Mouse (Mus musculus): Measurements from ENCODE around the gene Slfn4. TPM values are rescaled to one million over a fixed set of nuclear protein-coding genes. Genes with fewer than 3 reads are reported as not detected.
"Not testable (repeated sequence)": the region's sequence is repeated elsewhere in the genome, so short reads cannot be mapped to it uniquely, and the experiment has no call there.

The Slfn4 gene
- polyA plus RNA-seq, 1 experiment: 0.02 TPM

GRCm38 (mm10) chr11:83224750-83225149 is 49.8 kb downstream of the Slfn4 start:
- Histone ChIP-seq H3K27me3 (ENCODE audit: control insufficient read depth, insufficient read depth, insufficient read length) (no peaks in the 10 kb centered on the region), H3K36me3 (ENCODE audit: control insufficient read depth, insufficient read depth) (no peaks in the 10 kb centered on the region), H3ac (ENCODE audit: control insufficient read depth, insufficient read length) (no peak overlapping the region), H3K4me2 (ENCODE audit: low read depth) (peak overlapping the region; percentile 47), H3K79me2 (ENCODE audit: control insufficient read depth, insufficient read depth) (peaks cover 25% of the 10 kb centered on the region), H3K4me3 (peak overlapping the region; percentile 48)
- TF ChIP-seq POLR2AphosphoS2 (IDR thresholded peaks at IDR 0.05; ENCODE audit: insufficient read length, low read depth) (no peak), MYOD1 (IDR thresholded peaks at IDR 0.05; ENCODE audit: control insufficient read depth in 1 of 3, insufficient read length in 2 of 3, low read depth in 2 of 3) (no peak), CEBPB (IDR thresholded peaks at IDR 0.05; ENCODE audit: insufficient read depth, poor library complexity, severe bottlenecking) (no peak), MAX (IDR thresholded peaks at IDR 0.05; ENCODE audit: low read depth) (no peak)

GRCm38 (mm10) chr11:83225371-83225960 is 50.5 kb downstream of the Slfn4 start:
- Histone ChIP-seq H3K36me3 (ENCODE audit: control insufficient read depth, insufficient read depth) (no peaks in the 10 kb centered on the region), H3ac (ENCODE audit: control insufficient read depth, insufficient read length) (no peak overlapping the region), H3K4me2 (ENCODE audit: low read depth) (peak overlapping the region; percentile 47), H3K79me2 (ENCODE audit: control insufficient read depth, insufficient read depth) (peaks cover 25% of the 10 kb centered on the region), H3K27me3 (ENCODE audit: control insufficient read depth, insufficient read depth, insufficient read length) (no peaks in the 10 kb centered on the region), H3K4me3 (peak overlapping the region; percentile 48)
- TF ChIP-seq MAX (IDR thresholded peaks at IDR 0.05; ENCODE audit: low read depth): no peak
- TF ChIP-seq CEBPB (IDR thresholded peaks at IDR 0.05; ENCODE audit: insufficient read depth, poor library complexity, severe bottlenecking): no peak
- TF ChIP-seq USF1 (IDR thresholded peaks at IDR 0.05; ENCODE audit: low read depth): no peak
- TF ChIP-seq MYOD1 (IDR thresholded peaks at IDR 0.05; ENCODE audit: control insufficient read depth in 1 of 3, insufficient read length in 2 of 3, low read depth in 2 of 3): no peak
- TF ChIP-seq POLR2AphosphoS2 (IDR thresholded peaks at IDR 0.05; ENCODE audit: insufficient read length, low read depth): no peak
- no peak for TF ChIP-seq MYOG (IDR thresholded peaks at IDR 0.05; ENCODE audit: control insufficient read depth in 1 of 3, insufficient read depth in 1 of 3, insufficient read length in 2 of 3, low read depth in 2 of 3)
- no peak for TF ChIP-seq E2F4 (IDR thresholded peaks at IDR 0.05; ENCODE audit: insufficient read depth)
- TF ChIP-seq TCF3 (IDR thresholded peaks at IDR 0.05; ENCODE audit: insufficient read length, low read depth): no peak
- no peak for TF ChIP-seq SRF (IDR thresholded peaks at IDR 0.05; ENCODE audit: control insufficient read depth, insufficient read length, low read depth)
- TF ChIP-seq POLR2A (IDR thresholded peaks at IDR 0.05; ENCODE audit: insufficient read length, low read depth): no peak
- no peak for TF ChIP-seq TCF12 (IDR thresholded peaks at IDR 0.05; ENCODE audit: insufficient read depth, poor library complexity, severe bottlenecking)
- no peak for TF ChIP-seq REST (IDR thresholded peaks at IDR 0.05; ENCODE audit: insufficient read depth, insufficient read length)

DNA sequence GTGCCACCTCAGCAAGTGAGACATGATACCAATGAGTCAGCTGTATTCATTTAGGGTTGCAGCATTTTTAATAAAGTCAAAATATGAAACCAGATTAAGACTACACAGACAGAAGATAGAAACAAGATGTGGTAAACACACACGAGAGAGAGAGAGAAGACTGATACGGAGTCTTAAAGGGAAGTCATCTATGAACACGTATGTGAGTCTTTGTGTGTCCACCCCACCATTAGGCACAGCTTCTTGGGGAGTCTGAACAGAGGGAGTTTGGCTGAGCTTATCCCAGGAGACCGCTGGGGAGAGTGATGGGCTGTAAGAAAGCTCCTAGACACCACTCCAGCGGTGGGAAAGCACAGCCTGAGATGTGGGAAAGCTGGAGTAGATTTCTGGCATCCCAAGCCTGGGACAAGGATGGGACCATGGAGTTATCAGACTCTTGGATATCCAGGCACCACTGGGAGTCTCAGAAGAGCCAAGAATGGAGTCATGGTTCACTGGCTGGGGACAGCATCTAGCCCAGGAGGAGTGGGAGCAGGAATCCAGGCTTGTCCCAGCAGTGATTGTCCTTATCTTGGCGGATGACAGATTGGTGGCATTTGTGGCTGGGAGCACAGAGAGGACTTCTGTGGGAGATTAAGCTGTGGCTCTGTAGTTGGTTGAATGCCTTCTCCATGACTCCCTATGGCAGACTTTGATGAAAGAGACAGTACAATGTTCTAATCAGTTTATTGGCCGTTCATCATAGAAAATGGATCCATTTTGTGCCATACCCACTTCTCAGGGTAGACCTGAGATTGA is 53.1 kb downstream of the Slfn4 start:
- Histone ChIP-seq H3K4me3 (no peak overlapping the region), H3K36me3 (ENCODE audit: control insufficient read depth, insufficient read depth) (no peaks in the 10 kb centered on the region), H3K27me3 (ENCODE audit: control insufficient read depth, insufficient read depth, insufficient read length) (no peaks in the 10 kb centered on the region), H3K79me2 (ENCODE audit: control insufficient read depth, insufficient read depth) (peaks cover 25% of the 10 kb centered on the region), H3K4me2 (ENCODE audit: low read depth) (no peak overlapping the region), H3ac (ENCODE audit: control insufficient read depth, insufficient read length) (no peak overlapping the region)
- no peak for TF ChIP-seq SRF (IDR thresholded peaks at IDR 0.05; ENCODE audit: control insufficient read depth, insufficient read length, low read depth)

- no peak overlapping the region for H3K4me2 ChIP-seq (ENCODE audit: low read depth)
- H3ac ChIP-seq (ENCODE audit: control insufficient read depth, insufficient read length): no peak overlapping the region
- no peaks in the 10 kb centered on the region for H3K27me3 ChIP-seq (ENCODE audit: control insufficient read depth, insufficient read depth, insufficient read length)
- peaks cover 13% of the 10 kb centered on the region for H3K79me2 ChIP-seq (ENCODE audit: control insufficient read depth, insufficient read depth)
- TF ChIP-seq POLR2AphosphoS2 (IDR thresholded peaks at IDR 0.05; ENCODE audit: insufficient read length, low read depth) (no peak), E2F4 (IDR thresholded peaks at IDR 0.05; ENCODE audit: insufficient read depth) (no peak), TCF12 (IDR thresholded peaks at IDR 0.05; ENCODE audit: insufficient read depth, poor library complexity, severe bottlenecking) (no peak), CEBPB (IDR thresholded peaks at IDR 0.05; ENCODE audit: insufficient read depth, poor library complexity, severe bottlenecking) (no peak), REST (IDR thresholded peaks at IDR 0.05; ENCODE audit: insufficient read depth, insufficient read length) (no peak), MAX (IDR thresholded peaks at IDR 0.05; ENCODE audit: low read depth) (no peak), MYOG (IDR thresholded peaks at IDR 0.05; ENCODE audit: control insufficient read depth in 1 of 3, insufficient read depth in 1 of 3, insufficient read length in 2 of 3, low read depth in 2 of 3) (no peak), MYOD1 (IDR thresholded peaks at IDR 0.05; ENCODE audit: control insufficient read depth in 1 of 3, insufficient read length in 2 of 3, low read depth in 2 of 3) (no peak), POLR2A (IDR thresholded peaks at IDR 0.05; ENCODE audit: insufficient read length, low read depth) (no peak), SRF (IDR thresholded peaks at IDR 0.05; ENCODE audit: control insufficient read depth, insufficient read length, low read depth) (no peak), USF1 (IDR thresholded peaks at IDR 0.05; ENCODE audit: low read depth) (no peak), TCF3 (IDR thresholded peaks at IDR 0.05; ENCODE audit: insufficient read length, low read depth) (no peak)
- no peak overlapping the region for H3K4me3 ChIP-seq
- H3K36me3 ChIP-seq (ENCODE audit: control insufficient read depth, insufficient read depth): no peaks in the 10 kb centered on the region
Measured at GRCm38 (mm10) chr11:83230966-83231365, 56.0 kb downstream of the Slfn4 start.

GRCm38 (mm10) chr11:83233621-83234020 is 58.6 kb downstream of the Slfn4 start:
- not testable (repeated sequence) for H3K4me3 ChIP-seq; H3ac ChIP-seq (ENCODE audit: control insufficient read depth, insufficient read length); H3K27me3 ChIP-seq (ENCODE audit: control insufficient read depth, insufficient read depth, insufficient read length); H3K79me2 ChIP-seq (ENCODE audit: control insufficient read depth, insufficient read depth); H3K4me2 ChIP-seq (ENCODE audit: low read depth); H3K36me3 ChIP-seq (ENCODE audit: control insufficient read depth, insufficient read depth)

DNA sequence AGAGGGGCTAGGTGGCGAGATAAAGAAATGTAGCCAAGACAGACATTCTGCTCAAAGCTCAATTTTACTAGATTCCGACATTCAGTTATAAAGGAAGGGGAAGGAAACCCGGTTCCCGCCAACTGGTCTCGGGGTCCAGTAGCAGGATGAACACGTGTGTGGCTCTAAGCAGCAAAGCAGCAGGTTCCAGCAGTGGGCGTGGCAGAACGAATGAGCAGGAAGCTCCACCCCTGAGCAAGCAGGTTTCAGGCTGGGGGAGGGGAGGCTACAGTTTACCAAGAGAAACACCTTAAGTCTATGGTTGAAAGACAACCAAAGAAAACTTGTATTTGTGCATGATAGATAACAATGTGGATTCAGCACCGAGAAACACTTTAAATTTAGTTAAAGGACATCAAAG is 62.4 kb downstream of the Slfn4 start:
- not testable (repeated sequence) for H3K36me3 ChIP-seq (ENCODE audit: control insufficient read depth, insufficient read depth); H3K4me3 ChIP-seq; H3K27me3 ChIP-seq (ENCODE audit: control insufficient read depth, insufficient read depth, insufficient read length); H3ac ChIP-seq (ENCODE audit: control insufficient read depth, insufficient read length); H3K4me2 ChIP-seq (ENCODE audit: low read depth); H3K79me2 ChIP-seq (ENCODE audit: control insufficient read depth, insufficient read depth)

Measured in myocyte (in vitro differentiated cells).